Mouse (Mus musculus) erythroblast, embryonic 14.5 days (primary cell): Measurements from ENCODE around the gene Kcnn4.

Experiments used
- GATA1 ChIP-seq: IDR thresholded peaks from 2 replicates; pipeline ENCODE4 v1.6.1; 2012; ENCODE audit warnings: low read length, inconsistent platforms, mixed read lengths
- TAL1 ChIP-seq: IDR thresholded peaks from 3 replicates; pipeline ENCODE4 v1.6.1; 2012; ENCODE audit warnings: low read length, inconsistent platforms, mixed read lengths

DNA sequence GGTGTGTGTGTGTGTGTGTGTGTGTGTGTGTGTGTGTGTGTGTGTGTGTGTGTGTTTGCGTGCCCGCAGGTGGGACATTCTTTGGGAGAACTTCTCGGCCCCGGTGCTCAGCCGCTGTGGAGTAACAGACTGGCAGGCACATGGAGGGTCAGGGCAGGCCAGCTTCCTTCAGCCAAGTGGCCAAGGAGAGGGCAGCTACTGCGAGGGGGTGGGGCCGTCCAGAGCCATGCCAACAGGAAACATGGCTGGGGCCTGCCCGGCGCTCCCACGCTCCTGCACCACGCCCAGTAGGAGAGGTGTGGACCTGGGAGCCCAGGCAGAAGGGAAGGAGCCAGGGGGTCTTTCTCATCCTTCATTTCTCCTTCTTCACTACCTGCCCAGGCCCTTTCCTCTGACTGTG, 2.2 kb downstream of the Kcnn4 start:
- TF ChIP-seq GATA1 (no peak), TAL1 (no peak)
